Mouse (Mus musculus): ENCODE data around the gene Susd6.

Susd6 gene

DNA sequence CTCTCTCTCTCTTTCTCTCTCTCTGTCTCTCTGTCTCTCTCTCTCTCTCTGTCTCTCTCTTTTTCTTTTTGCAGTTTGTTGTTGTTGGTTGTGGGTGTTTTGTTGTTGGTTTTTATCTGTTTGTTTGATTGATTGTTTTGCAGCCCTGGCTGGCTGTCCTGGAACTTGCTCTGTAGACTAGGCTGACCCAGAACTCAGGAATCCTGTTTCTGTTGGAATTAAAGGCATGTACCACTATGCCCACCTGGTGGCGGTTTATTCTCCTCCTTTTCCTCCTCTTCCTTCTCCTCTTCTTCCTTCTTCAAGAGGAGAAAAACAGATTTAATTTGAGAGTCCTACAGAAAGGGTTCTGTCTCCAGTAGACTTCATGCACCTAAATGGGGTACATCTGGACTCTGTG is 137.2 kb downstream of the Susd6 start:
- DNase-seq (ENCODE audit: low read depth, low spot score): no peak

DNA sequence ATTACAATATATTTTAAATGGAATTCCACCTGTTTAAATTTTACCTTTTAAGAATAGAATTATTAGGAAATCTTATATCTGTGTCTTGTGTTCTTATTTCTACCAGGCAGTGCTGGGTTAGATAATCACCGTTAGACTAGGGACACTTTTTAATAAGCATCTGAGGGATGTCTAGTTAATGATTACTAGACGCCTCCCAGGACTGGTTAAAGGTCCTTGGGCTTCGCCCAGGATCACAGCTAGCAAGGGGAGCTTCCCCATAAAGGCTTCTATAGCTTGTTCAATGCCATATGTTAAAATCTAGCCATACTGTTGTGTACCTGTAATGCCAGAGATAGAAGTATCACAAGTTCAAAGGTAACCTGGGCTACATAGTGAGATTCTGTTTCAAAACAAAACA is 138.6 kb downstream of the Susd6 start:
- no peak for DNase-seq (ENCODE audit: low read depth, low spot score)

DNA sequence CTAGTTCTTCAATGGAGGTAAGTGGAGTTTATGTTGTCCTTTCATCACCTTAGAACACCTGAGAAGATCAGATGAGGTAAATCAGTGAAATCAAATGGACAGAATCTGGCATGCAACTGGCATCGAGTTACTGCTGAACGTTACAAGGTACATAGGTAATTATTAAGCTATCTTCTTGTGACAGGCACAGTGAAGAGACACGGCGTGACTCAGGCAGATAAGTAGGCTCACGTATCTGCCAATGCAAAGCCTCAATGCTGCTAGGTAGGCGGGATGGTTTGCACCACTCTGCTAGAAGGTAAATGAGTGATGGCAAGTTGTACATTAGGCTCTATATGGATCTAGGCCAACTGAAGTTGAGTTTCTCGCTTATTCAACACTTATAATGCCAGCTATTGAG is 139.8 kb downstream of the Susd6 start:
- peak; percentile 51 for DNase-seq (ENCODE audit: low read depth, low spot score)

Measured in c-Kit-negative CD71-positive TER-119-positive erythroid progenitor cells, embryonic 14.5 days (primary cell).